ENCODE assay signal across 13 mouse cellular contexts in genomic region chr9:113340838-113341237, GRCm38 (mm10).
DNase-seq lines count a peak whose midpoint lies in the region; ATAC-seq and TF ChIP-seq lines count a peak whose summit lies in the region.
"Had no signal": no experiment of that assay in that cellular context is flagged by ENCODE, and none has a peak within 500 bp of the region (broad histone marks: within the 10 kb centered on the region; RNA-seq: fewer than 3 reads in every experiment).

No protein-coding gene starts in this region.

- H3K27me3 ChIP-seq in liver, embryonic 11.5 days (replicated peaks; ENCODE audit: control insufficient read depth, insufficient read depth, low read length), result no peaks in the 10 kb centered on the region
- H3K27me3 ChIP-seq: limb, embryonic 13.5 days had no signal

- H3K36me3 ChIP-seq in liver, embryonic 11.5 days (ENCODE audit: control insufficient read depth, insufficient read depth, low read length), result no peaks in the 10 kb centered on the region
- H3K36me3 ChIP-seq: limb, embryonic 13.5 days had no signal

- no peak overlapping the region for H3K9ac ChIP-seq in liver, embryonic 11.5 days (ENCODE audit: low read depth, low read length)
- H3K9ac ChIP-seq: limb, embryonic 13.5 days; lung, embryonic 14.5 days had no signal

- H3K4me1 ChIP-seq in lung, adult 2 months (ENCODE audit: control insufficient read depth, insufficient read depth, low read length), result no peaks in the 10 kb centered on the region
- H3K4me1 ChIP-seq in cortical plate, adult 2 months (ENCODE audit: control insufficient read depth, insufficient read depth, low read length), result peaks cover 4% of the 10 kb centered on the region; the same call in 1 of the 2 replicates
- no peaks in the 10 kb centered on the region for H3K4me1 ChIP-seq in liver, embryonic 11.5 days (replicated peaks; ENCODE audit: control insufficient read depth, insufficient read depth, low read length)

- intact Hi-C loops in gastrocnemius, postnatal 36 days (cut with DNase I), result no loop called here
- intact Hi-C loops in left cerebral cortex, postnatal 36 days (cut with DNase I), result loop anchor here (5.0 to 10.0 kb wide), 6 partner anchors 79 to 286 kb away; no protein-coding TSS in a partner anchor

- no peak for TF ChIP-seq CTCF in lung, adult 2 months (IDR thresholded peaks at IDR 0.05; ENCODE audit: insufficient read depth, low read length)
- no peak for TF ChIP-seq CTCF in cortical plate, adult 2 months (IDR thresholded peaks at IDR 0.05; ENCODE audit: extremely low read depth, insufficient read depth, low read length)

- no peaks in the 10 kb centered on the region for H3K9me3 ChIP-seq in liver, embryonic 11.5 days (ENCODE audit: control insufficient read depth, low read length)
- H3K9me3 ChIP-seq: limb, embryonic 13.5 days had no signal

- TF ChIP-seq POLR2A in lung, adult 2 months (IDR thresholded peaks at IDR 0.05; ENCODE audit: borderline replicate concordance, extremely low read depth, low read depth, low read length), result no peak
- no peak for TF ChIP-seq POLR2A in cortical plate, adult 2 months (IDR thresholded peaks at IDR 0.05; ENCODE audit: extremely low read depth, insufficient read depth, low read length)

- no peak overlapping the region for H3K4me3 ChIP-seq in lung, adult 2 months (replicated peaks; ENCODE audit: extremely low read depth, low read depth, low read length)
- no peak overlapping the region for H3K4me3 ChIP-seq in cortical plate, adult 2 months (ENCODE audit: insufficient read depth, low read length)
- no peak overlapping the region for H3K4me3 ChIP-seq in liver, embryonic 11.5 days (ENCODE audit: low read depth, low read length)
- H3K4me3 ChIP-seq: heart, adult 2 months; limb, embryonic 13.5 days had no signal

- DNase-seq in gastrocnemius, postnatal 25 days, result peak; percentile 26
- no peak for DNase-seq in gastrocnemius, postnatal 36 days
- DNase-seq in lung, postnatal 14 days, result peak; percentile 1
- no peak for DNase-seq in lung, adult 2 months
- DNase-seq in left cerebral cortex, postnatal 36 days (ENCODE audit: low spot score in 2 of 2), result peak; percentile 56 to 61
- no peak for DNase-seq in cerebellum, adult 8-10 months
- DNase-seq in liver, embryonic 11.5 days (ENCODE audit: low spot score), result no peak
- DNase-seq: cerebellum, adult 9-11 months; heart, adult 2 months; lung, embryonic 14.5 days had no signal

- H3K4me2 ChIP-seq in liver, embryonic 11.5 days, result no peak overlapping the region
- H3K4me2 ChIP-seq: limb, embryonic 13.5 days; lung, embryonic 14.5 days had no signal

- WGBS in lung, adult 2 months, result 50% methylated on average over 6 of the region's 6 CpGs
- WGBS in liver, embryonic 11.5 days, result 59% methylated on average over 6 of the region's 6 CpGs

- no peak for ATAC-seq in liver, embryonic 11.5 days (replicated peaks; ENCODE audit: low FRiP score)
- ATAC-seq: hindbrain, postnatal 0 days had no signal

- H3K27ac ChIP-seq in cortical plate, adult 2 months (ENCODE audit: insufficient read depth, low read length), result peak overlapping the region; percentile 80; the same call in 1 of the 2 replicates
- H3K27ac ChIP-seq in liver, embryonic 11.5 days (ENCODE audit: low read depth, low read length), result no peak overlapping the region
- H3K27ac ChIP-seq: heart, adult 2 months; hindbrain, postnatal 0 days; limb, embryonic 13.5 days had no signal

Comparison
In these comparisons a context has a peak if more than half of its experiments do, and no peak if none do; other contexts are left out.
1. DNase-seq: peak in gastrocnemius, postnatal 25 days (single experiment), lung, postnatal 14 days (single experiment) and left cerebral cortex, postnatal 36 days (2 of 2); none in gastrocnemius, postnatal 36 days (0 of 2), lung, adult 2 months (single experiment), cerebellum, adult 8-10 months (single experiment) and liver, embryonic 11.5 days (single experiment).